Mouse (Mus musculus) testis, adult 2 months (tissue): ENCODE results near the gene Agfg2. TPM values are rescaled to one million over a fixed set of nuclear protein-coding genes. Genes with fewer than 3 reads are reported as not detected.
A peak's percentile ranks its signal among the peaks of the same experiment; 100 is the strongest.

Experiments used
- H3K27ac ChIP-seq: fragments of 200-500 bp; 2 replicates; pipeline ENCODE4 v1.5.1; 2012; ENCODE audit warnings: low read depth, low read length; ENCODE audit not compliant: control insufficient read depth, insufficient read depth
- H3K27me3 ChIP-seq: fragments of 200-500 bp; 2 replicates; pipeline ENCODE4 v1.6.1; 2012; ENCODE audit warnings: mild to moderate bottlenecking, low read length, moderate library complexity; ENCODE audit not compliant: control insufficient read depth, insufficient read depth
- H3K36me3 ChIP-seq: fragments of 200-500 bp; 2 replicates; pipeline ENCODE4 v1.6.1; 2012; ENCODE audit warnings: mild to moderate bottlenecking, low read length; ENCODE audit not compliant: control insufficient read depth, insufficient read depth
- H3K4me1 ChIP-seq: fragments of 200-500 bp; 2 replicates; pipeline ENCODE4 v1.6.1; 2012; ENCODE audit warnings: low read length; ENCODE audit not compliant: control insufficient read depth, insufficient read depth
- H3K4me3 ChIP-seq: fragments of 200-500 bp; 2 replicates; pipeline ENCODE4 v1.5.1; 2012; ENCODE audit warnings: low read depth, mild to moderate bottlenecking, low read length, moderate library complexity, mixed read lengths; ENCODE audit not compliant: control insufficient read depth
- CTCF ChIP-seq: fragments of 200-500 bp; IDR thresholded peaks from 2 replicates; pipeline ENCODE4 v1.5.1; 2012; ENCODE audit warnings: low read depth, mild to moderate bottlenecking, inconsistent platforms, low read length, moderate library complexity; ENCODE audit not compliant: control insufficient read depth, insufficient read depth, insufficient replicate concordance
- POLR2A ChIP-seq: fragments of 200-500 bp; IDR thresholded peaks from 2 replicates; pipeline ENCODE4 v1.6.1; 2012; ENCODE audit warnings: low read depth, mild to moderate bottlenecking, inconsistent platforms, low read length, moderate library complexity; ENCODE audit not compliant: control insufficient read depth
- polyA plus RNA-seq: library from polyadenylated mRNA; depleted of rRNA; stranded (reverse); fragments of >200 nt; gene quantifications from 2 replicates; pipeline ENCODE4 v1.2.3, GENCODE M21; 2012

The Agfg2 gene
- polyA plus RNA-seq, 1 experiment, result 12.0 TPM

DNA sequence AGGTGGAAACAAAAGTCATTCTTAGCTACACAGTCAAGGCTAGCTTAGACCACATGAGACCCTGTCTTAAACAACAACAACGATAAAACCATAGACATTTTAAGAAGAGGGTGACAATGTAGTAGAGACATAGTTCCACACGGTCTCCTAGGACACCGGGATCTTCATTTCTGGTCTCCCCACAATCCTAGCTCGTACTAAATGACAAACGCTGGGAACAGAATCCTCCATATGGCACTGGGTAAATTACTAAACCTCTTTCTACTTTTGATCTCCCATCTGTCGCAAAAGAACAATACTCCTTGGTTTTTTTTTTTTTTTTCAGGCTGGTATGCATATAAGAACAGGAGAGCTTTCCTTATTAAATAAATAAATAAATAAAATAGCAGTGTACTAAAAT, 2.0 kb downstream of the Agfg2 start:
- Histone ChIP-seq H3K27me3 (no peaks in the 10 kb centered on the region), H3K27ac (no peak overlapping the region), H3K36me3 (no peaks in the 10 kb centered on the region), H3K4me1 (peaks cover 3% of the 10 kb centered on the region; the same call in 1 of the 2 replicates), H3K4me3 (no peak overlapping the region)
- TF ChIP-seq CTCF, result no peak
- TF ChIP-seq POLR2A, result no peak

DNA sequence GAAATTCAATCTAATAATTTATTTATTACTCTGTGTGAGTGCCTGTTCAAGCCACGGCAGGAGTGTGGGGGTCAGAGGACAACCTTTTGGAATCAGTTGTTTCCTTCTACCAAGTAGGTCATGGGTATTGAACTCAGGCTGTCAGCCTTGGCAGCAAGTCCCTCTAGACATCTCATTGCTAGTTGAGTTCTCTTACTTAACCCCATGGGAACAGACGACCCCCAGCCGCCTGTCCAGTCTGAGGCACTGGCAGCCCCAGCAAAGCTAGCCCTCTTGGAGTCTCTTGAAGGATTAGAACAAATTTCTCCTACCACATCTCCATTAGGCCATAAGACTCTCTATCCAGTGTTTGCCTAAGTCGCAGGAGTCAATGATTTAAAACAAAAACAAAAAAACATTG, 4.8 kb downstream of the Agfg2 start:
- H3K27me3 ChIP-seq, result no peaks in the 10 kb centered on the region
- TF ChIP-seq POLR2A, result no peak
- TF ChIP-seq CTCF, result no peak
- no peak overlapping the region for H3K27ac ChIP-seq
- peaks cover 3% of the 10 kb centered on the region; the same call in 1 of the 2 replicates for H3K4me1 ChIP-seq
- no peak overlapping the region for H3K4me3 ChIP-seq
- no peaks in the 10 kb centered on the region for H3K36me3 ChIP-seq

DNA sequence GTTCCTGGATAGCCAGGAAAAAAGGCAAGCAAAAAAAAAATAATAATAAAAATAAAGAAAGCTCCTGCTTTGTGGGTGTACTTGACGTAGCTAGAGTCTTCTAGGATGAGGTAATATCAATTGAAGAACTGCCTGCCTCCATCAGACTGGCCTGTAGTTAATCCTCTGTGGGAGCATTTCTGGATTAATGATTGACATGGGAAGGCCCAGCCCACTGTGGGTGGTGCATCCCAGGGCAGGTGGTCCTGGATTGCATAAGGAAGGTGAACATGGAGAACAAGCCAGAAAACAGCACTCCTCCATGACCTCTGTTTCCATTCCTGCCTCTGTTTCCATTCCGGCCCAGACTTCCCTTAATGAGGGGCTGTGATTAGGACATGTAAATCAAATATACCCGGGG, 5.8 kb downstream of the Agfg2 start:
- TF ChIP-seq POLR2A (no peak), CTCF (no peak)
- H3K36me3 ChIP-seq, result no peaks in the 10 kb centered on the region
- no peaks in the 10 kb centered on the region for H3K27me3 ChIP-seq
- H3K27ac ChIP-seq, result no peak overlapping the region
- H3K4me1 ChIP-seq, result peaks cover 3% of the 10 kb centered on the region; the same call in 1 of the 2 replicates
- no peak overlapping the region for H3K4me3 ChIP-seq

DNA sequence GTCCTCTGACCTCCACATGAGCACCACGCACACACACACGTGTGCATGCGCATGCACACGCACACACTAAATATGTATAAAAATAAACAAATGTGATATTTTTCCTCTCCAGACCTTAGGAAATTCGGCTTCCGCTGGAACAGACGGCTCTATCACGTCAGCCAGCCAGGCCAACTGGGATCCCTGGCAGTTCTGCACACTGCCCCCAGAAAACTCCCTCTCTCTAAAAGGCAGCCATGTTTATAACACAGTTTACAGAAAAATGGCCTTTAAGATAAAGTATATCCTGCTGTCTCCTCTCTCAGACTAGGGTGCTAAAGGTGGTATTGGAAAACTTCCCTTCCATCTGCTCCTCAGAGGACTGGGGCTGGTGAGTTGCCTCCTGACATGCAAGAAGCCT, 6.7 kb downstream of the Agfg2 start:
- Histone ChIP-seq H3K36me3 (no peaks in the 10 kb centered on the region), H3K27ac (no peak overlapping the region), H3K4me1 (peaks cover 1% of the 10 kb centered on the region; the same call in 1 of the 2 replicates), H3K27me3 (no peaks in the 10 kb centered on the region), H3K4me3 (no peak overlapping the region)
- TF ChIP-seq POLR2A (no peak), CTCF (no peak)

DNA sequence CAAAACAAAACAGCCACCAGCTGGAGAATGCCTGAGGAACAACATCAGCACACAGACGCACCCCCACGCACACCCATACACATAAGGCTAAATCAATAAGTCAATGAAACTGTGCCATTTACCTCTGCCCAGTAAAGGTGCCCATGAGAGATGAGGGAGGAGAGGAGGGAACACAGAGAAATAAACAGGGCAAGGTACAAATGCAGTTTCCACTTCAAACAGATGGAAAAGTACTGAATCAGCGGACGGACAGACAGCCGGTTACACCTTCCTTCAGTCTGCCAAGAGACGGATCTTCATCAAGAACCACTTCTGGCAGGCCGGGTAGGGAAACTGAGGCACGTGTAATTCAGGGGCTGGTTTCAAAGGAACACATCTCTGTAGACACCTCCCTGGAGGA, 9.7 kb downstream of the Agfg2 start:
- H3K36me3 ChIP-seq, result no peaks in the 10 kb centered on the region

DNA sequence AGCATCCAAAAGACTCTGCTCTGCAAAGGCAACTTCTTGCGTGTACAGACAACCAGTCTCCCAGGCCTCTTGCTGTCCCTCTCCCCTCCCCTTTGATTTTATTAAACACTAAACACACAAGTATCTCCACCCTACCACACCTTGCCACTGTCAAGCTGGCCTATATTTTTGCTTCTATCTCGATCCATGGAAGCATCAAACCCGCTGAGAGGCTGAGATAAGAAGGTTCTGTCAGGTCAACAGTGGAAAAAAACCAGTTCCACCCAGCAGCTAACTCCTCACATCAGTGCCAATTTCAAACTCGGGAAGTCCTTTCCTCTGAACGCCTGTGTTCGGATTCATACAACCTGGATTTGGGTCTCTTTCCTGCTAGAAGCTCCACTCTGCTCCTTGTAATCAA, 11.5 kb downstream of the Agfg2 start:
- Histone ChIP-seq H3K36me3 (no peaks in the 10 kb centered on the region), H3K4me1 (peaks cover 10% of the 10 kb centered on the region), H3K27me3 (no peaks in the 10 kb centered on the region), H3K27ac (peak overlapping the region; percentile 61; the same call in 1 of the 2 replicates), H3K4me3 (no peak overlapping the region)
- TF ChIP-seq POLR2A (no peak), CTCF (no peak)

More for the DNA sequence above, 9.7 kb downstream of the Agfg2 start:
- Histone ChIP-seq H3K27me3 (no peaks in the 10 kb centered on the region), H3K4me3 (no peak overlapping the region), H3K4me1 (peaks cover 8% of the 10 kb centered on the region; the same call in 1 of the 2 replicates), H3K27ac (no peak overlapping the region)
- TF ChIP-seq CTCF, result no peak
- no peak for TF ChIP-seq POLR2A

DNA sequence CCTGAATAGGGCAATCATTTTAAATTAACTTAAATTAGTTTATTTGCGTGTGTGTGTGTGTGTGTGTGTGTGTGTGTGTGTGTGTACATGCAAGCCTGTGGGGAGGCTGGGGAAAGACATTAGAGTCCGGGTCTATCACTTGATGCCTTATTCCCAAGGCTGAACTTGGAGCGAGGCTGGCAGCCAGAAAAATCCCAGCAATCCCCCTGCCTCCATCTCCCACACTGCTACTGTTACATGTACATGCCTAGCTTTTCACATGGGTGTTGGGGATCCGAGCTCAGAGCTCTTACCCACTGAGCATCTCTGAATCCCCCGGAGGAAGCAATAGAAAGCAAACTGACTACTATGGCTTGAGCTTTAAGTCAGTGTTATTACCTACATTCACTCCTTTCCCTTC, 12.2 kb downstream of the Agfg2 start:
- H3K36me3 ChIP-seq, result no peaks in the 10 kb centered on the region
- peak overlapping the region; percentile 61; the same call in 1 of the 2 replicates for H3K27ac ChIP-seq
- H3K4me1 ChIP-seq, result peaks cover 10% of the 10 kb centered on the region
- H3K4me3 ChIP-seq, result no peak overlapping the region
- H3K27me3 ChIP-seq, result no peaks in the 10 kb centered on the region
- no peak for TF ChIP-seq CTCF
- no peak for TF ChIP-seq POLR2A
